Mouse (Mus musculus) C2C12 (cell line): ENCODE results near the gene Trpm2. TPM values are rescaled to one million over a fixed set of nuclear protein-coding genes. Genes with fewer than 3 reads are reported as not detected.

ENCODE experiments used
- H3K27me3 ChIP-seq: one replicate; pipeline ENCODE4 v1.6.1; 2011; ENCODE audit not compliant: control insufficient read depth, insufficient read depth, insufficient read length
- H3K36me3 ChIP-seq: one replicate; pipeline ENCODE4 v1.6.1; 2011; ENCODE audit not compliant: control insufficient read depth, insufficient read depth
- H3K4me3 ChIP-seq: one replicate; pipeline ENCODE4 v1.5.1; 2011; ENCODE audit warnings: mild to moderate bottlenecking, control low read depth; ENCODE audit not compliant: poor library complexity, insufficient read depth, severe bottlenecking
- H3K79me2 ChIP-seq: one replicate; pipeline ENCODE4 v1.6.1; 2011; ENCODE audit not compliant: control insufficient read depth, insufficient read depth
- H3K79me3 ChIP-seq: one replicate; pipeline ENCODE4 v1.6.1; 2011; ENCODE audit warnings: low read depth, control low read depth
- H3ac ChIP-seq: one replicate; pipeline ENCODE3; 2011; ENCODE audit warnings: low read depth; ENCODE audit not compliant: control insufficient read depth, insufficient read length
- CEBPB ChIP-seq: IDR thresholded peaks from one replicate; pipeline ENCODE4 v1.6.1; 2011; ENCODE audit warnings: low read depth, mild to moderate bottlenecking, control low read depth, moderate library complexity
- CTCF ChIP-seq: IDR thresholded peaks from one replicate; pipeline ENCODE4 v1.5.1; 2011; ENCODE audit not compliant: control insufficient read depth, insufficient read depth, insufficient read length
- FOSL1 ChIP-seq: IDR thresholded peaks from one replicate; pipeline ENCODE4 v1.8.0; 2011; ENCODE audit warnings: mild to moderate bottlenecking, low read length; ENCODE audit not compliant: poor library complexity, insufficient read depth, severe bottlenecking
- MAX ChIP-seq: IDR thresholded peaks from one replicate; pipeline ENCODE4 v1.6.1; 2011; ENCODE audit warnings: mild to moderate bottlenecking, control low read depth
- MYOD1 ChIP-seq: IDR thresholded peaks from one replicate; pipeline ENCODE4 v1.6.1; 2011; ENCODE audit warnings: low read depth; ENCODE audit not compliant: control insufficient read depth, insufficient read length
- MYOG ChIP-seq: IDR thresholded peaks from one replicate; pipeline ENCODE4 v1.6.1; 2011; ENCODE audit not compliant: control insufficient read depth, insufficient read length; ENCODE audit errors: extremely low read depth
- USF1 ChIP-seq: IDR thresholded peaks from one replicate; pipeline ENCODE4 v1.6.1; 2011; ENCODE audit warnings: low read depth, mild to moderate bottlenecking, control low read depth, moderate library complexity
- polyA plus RNA-seq: library from polyadenylated mRNA; unstranded; fragments of >200 nt; fragmentation: generic; extraction: Trizol; gene quantifications from one replicate; pipeline ENCODE4 v1.2.1, GENCODE M21; 2012; ENCODE audit warnings: missing spikeins

Trpm2 gene
- polyA plus RNA-seq, 1 experiment: 0.02 TPM

DNA sequence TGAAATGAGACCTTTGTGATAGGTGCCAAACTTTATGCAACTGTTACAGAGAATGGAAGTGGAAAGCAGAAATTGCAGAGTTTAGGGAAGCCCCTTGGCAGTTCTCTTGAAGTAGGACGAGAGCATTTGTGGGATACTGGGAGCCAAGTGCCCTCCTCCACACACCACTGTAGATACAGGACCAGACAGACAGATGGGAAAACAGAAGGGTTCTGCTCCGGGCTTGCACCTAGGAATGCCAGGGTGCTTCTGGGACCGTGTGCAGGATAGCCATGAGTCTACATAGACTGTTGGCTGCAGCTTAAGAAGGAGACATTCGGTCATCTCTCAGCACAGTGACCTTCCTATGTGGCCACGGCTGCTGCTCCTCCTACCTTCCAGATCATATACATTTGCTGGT, 4.4 kb upstream of the Trpm2 start:
- Histone ChIP-seq H3K36me3 (no peaks in the 10 kb centered on the region), H3K27me3 (peaks cover 10% of the 10 kb centered on the region), H3K79me3 (no peaks in the 10 kb centered on the region), H3ac (no peak overlapping the region), H3K79me2 (peaks cover 5% of the 10 kb centered on the region), H3K4me3 (no peak overlapping the region)
- TF ChIP-seq CTCF: no peak
- TF ChIP-seq MAX: no peak
- TF ChIP-seq MYOD1: no peak
- TF ChIP-seq MYOG: no peak
- TF ChIP-seq USF1: no peak
- no peak for TF ChIP-seq CEBPB
- no peak for TF ChIP-seq FOSL1

DNA sequence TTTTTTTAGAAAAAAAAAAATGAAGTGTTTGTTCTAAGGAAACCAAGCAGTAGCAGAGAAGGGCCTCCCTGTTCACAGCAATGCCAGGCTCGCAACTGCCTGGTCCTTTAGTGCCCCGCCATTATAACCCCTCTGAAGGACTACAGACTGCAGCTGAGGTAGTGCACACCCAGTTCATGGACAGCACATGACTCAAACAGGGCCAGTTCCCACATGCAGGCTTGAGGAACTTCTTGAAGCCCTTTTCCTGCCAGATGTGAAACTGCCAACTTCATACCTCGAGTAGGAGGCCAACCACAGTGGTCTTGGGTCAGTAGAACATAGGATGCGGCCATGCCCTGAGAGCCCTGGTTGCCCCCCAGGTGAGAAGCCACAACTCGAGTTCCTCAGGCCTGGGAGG, 4.0 kb upstream of the Trpm2 start:
- TF ChIP-seq MYOD1 (no peak), USF1 (no peak), CTCF (no peak), MAX (no peak), CEBPB (no peak), FOSL1 (no peak), MYOG (no peak)

DNA sequence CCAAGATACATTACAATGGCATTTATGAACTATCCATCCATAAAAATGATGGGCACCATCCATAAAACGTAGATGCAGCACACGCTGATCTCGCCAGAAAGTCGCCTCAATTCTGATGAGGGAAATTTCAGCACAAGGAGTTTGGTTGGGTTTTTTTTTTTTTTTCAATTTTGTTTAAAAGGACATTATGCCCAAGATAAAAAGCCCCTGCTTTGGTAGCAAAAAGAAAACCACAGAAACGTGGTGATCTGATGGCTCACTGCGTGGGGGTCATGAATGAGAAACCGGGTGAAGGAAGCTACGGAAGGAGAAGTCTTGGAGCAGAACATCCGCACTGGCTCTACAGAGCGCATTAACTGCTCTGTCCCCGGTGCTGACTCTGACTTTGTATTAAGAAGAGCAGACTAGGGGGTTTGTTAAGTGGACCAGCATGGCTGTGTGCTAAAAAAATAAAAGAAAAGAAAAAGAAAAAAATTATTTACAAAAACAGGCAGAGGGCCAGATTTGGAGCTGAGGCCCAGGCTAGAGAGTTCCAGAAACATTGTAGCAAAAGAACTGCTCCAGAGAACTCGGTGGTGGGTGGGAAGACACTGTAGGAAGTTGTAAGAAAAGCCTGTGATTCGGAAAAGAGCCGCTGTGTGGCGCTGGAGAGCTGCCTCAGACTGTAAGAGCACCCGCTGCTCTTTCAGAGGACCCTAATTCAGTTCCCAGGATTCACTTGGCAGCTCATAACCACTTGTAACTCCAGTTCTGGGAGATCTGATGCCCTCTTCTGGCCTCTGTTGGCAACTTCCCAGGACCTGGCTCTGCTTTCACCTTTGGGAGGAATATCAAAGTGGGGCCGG, 1.6 kb upstream of the Trpm2 start:
- TF ChIP-seq USF1 (no peak), MYOG (no peak), MYOD1 (no peak), CEBPB (no peak), CTCF (no peak), MAX (no peak), FOSL1 (no peak)
- H3K4me3 ChIP-seq: no peak overlapping the region

More for the DNA sequence above, 4.0 kb upstream of the Trpm2 start:
- no peak overlapping the region for H3ac ChIP-seq
- peaks cover 4% of the 10 kb centered on the region for H3K79me2 ChIP-seq
- H3K27me3 ChIP-seq: peaks cover 15% of the 10 kb centered on the region
- no peaks in the 10 kb centered on the region for H3K79me3 ChIP-seq
- H3K36me3 ChIP-seq: no peaks in the 10 kb centered on the region
- H3K4me3 ChIP-seq: no peak overlapping the region

DNA sequence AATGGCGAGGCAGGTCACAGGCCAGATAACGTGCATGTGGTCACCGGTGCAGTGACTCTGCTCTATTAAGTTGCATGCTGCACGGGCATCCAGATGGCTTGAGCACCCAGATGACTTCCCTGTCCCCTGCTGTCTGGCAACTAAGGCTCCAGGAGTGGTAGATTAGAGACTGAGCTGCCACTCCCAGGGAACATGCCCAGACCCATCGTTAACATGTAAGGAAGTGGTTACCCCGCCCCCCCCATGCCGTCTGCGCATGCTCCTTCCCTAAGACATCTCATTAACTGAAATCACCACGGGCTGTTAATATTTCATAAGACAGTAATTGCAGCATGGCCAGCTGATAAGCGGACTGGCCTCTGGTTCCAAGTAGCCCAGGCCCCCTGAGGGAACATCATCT, 828 bp upstream of the Trpm2 start:
- no peaks in the 10 kb centered on the region for H3K79me2 ChIP-seq
- no peak overlapping the region for H3ac ChIP-seq
- no peaks in the 10 kb centered on the region for H3K79me3 ChIP-seq
- H3K27me3 ChIP-seq: peaks cover 31% of the 10 kb centered on the region
- no peak overlapping the region for H3K4me3 ChIP-seq
- H3K36me3 ChIP-seq: no peaks in the 10 kb centered on the region
- TF ChIP-seq MYOG: no peak
- no peak for TF ChIP-seq MYOD1
- no peak for TF ChIP-seq CTCF
- no peak for TF ChIP-seq USF1
- no peak for TF ChIP-seq MAX
- no peak for TF ChIP-seq FOSL1
- no peak for TF ChIP-seq CEBPB

More for the DNA sequence above, 1.6 kb upstream of the Trpm2 start:
- Histone ChIP-seq H3K79me3 (no peaks in the 10 kb centered on the region), H3K27me3 (peaks cover 31% of the 10 kb centered on the region), H3K36me3 (no peaks in the 10 kb centered on the region), H3K79me2 (no peaks in the 10 kb centered on the region), H3ac (no peak overlapping the region)

DNA sequence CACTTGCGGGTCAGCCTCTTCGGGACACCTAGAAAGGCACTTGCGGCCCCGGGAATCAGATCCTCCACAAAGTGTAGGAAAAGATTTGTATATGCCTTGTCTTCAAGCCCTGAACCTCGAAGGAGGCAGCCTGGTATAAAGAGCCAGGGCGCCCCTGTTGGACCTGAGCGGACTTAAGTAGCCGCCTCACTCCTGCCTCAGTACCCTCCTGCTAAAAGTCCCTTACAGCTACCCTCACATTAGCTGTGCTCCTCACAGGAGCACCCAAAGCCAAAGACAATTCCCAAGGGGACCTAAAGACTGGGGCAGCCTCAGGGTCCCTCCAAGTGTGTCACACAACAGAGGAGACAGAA, 414 bp downstream of the Trpm2 start:
- no peak for TF ChIP-seq MYOG
- no peak for TF ChIP-seq USF1
- no peak for TF ChIP-seq FOSL1
- TF ChIP-seq CEBPB: no peak
- no peak for TF ChIP-seq CTCF
- TF ChIP-seq MYOD1: no peak
- TF ChIP-seq MAX: no peak
- no peaks in the 10 kb centered on the region for H3K36me3 ChIP-seq
- peaks cover 38% of the 10 kb centered on the region for H3K27me3 ChIP-seq
- H3K79me2 ChIP-seq: no peaks in the 10 kb centered on the region
- no peak overlapping the region for H3K4me3 ChIP-seq
- no peak overlapping the region for H3ac ChIP-seq
- H3K79me3 ChIP-seq: no peaks in the 10 kb centered on the region
